Mouse (Mus musculus) brain, embryonic 14.5 days (tissue): ENCODE measurements around the gene Kit.

Experiments used
- CTCF ChIP-seq: fragments of 200-500 bp; IDR thresholded peaks from 2 replicates; pipeline ENCODE4 v1.5.1; 2012; ENCODE audit warnings: inconsistent platforms, mild to moderate bottlenecking, moderate library complexity, borderline replicate concordance; ENCODE audit not compliant: insufficient read depth, insufficient read length; ENCODE audit errors: extremely low read depth
- POLR2A ChIP-seq: fragments of 200-500 bp; IDR thresholded peaks from 2 replicates; pipeline ENCODE4 v1.6.1; 2012; ENCODE audit warnings: mild to moderate bottlenecking, inconsistent platforms, borderline replicate concordance; ENCODE audit not compliant: poor library complexity, insufficient read depth, insufficient read length, severe bottlenecking; ENCODE audit errors: extremely low read depth

DNA sequence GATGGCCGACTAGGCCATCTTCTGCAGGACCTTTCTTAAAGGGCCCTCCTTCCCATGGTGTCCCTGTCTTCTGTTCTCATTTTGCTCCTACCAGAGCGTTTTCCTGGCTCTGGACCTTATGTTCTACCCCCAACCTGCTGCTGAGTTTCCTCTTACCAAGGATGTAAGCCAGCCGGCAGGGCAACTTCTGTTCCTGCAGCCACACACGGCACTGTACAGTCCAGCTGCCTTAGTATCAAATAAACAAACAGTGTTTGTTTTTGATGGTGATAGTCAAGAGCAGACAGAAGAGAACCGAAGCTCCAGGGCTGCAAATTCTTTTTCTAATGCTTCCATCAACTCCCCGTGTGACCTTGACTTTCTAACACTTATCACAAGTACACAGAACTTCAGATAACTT, 35.6 kb upstream of the Kit start:
- TF ChIP-seq CTCF, result no peak
- TF ChIP-seq POLR2A, result no peak
